Mouse (Mus musculus) layer of hippocampus, postnatal 36 days (tissue): ENCODE measurements around the gene Tcte1. TPM values are rescaled to one million over a fixed set of nuclear protein-coding genes. Genes with fewer than 3 reads are reported as not detected.

ENCODE experiments used
- DNase-seq, 2 experiments: peaks; one replicate each; pipeline ENCODE4 v3.0.0; 2022
- total RNA-seq, 2 experiments: library from RNA; stranded (reverse); gene quantifications; 2 replicates each; pipeline ENCODE4 v1.2.3; 2021

The Tcte1 gene
- total RNA-seq, 2 experiments from 2014 or later: 0.43 to 0.65 TPM

GRCm38 (mm10) chr17:45515204-45515726 lies 8.0 kb upstream of the Tcte1 start:
- no peak for DNase-seq

GRCm38 (mm10) chr17:45515806-45516205 lies 7.4 kb upstream of the Tcte1 start:
- no peak for DNase-seq

- DNase-seq: peak; percentile 76 to 84
Measured at GRCm38 (mm10) chr17:45516488-45516887, 6.7 kb upstream of the Tcte1 start.

- DNase-seq: no peak
Measured at GRCm38 (mm10) chr17:45517135-45517534, 6.1 kb upstream of the Tcte1 start.

GRCm38 (mm10) chr17:45517549-45518215 lies 5.6 kb upstream of the Tcte1 start:
- no peak for DNase-seq

GRCm38 (mm10) chr17:45518766-45519475 lies 4.3 kb upstream of the Tcte1 start:
- no peak for DNase-seq

- DNase-seq: no peak
Measured at GRCm38 (mm10) chr17:45520136-45520535, 3.1 kb upstream of the Tcte1 start.

GRCm38 (mm10) chr17:45524961-45525360 lies 1.7 kb downstream of the Tcte1 start:
- no peak for DNase-seq

GRCm38 (mm10) chr17:45526571-45526970 lies 3.3 kb downstream of the Tcte1 start:
- no peak for DNase-seq

GRCm38 (mm10) chr17:45530346-45530782 lies 7.1 kb downstream of the Tcte1 start:
- no peak for DNase-seq

- no peak for DNase-seq
Measured at GRCm38 (mm10) chr17:45532896-45533295, 9.7 kb downstream of the Tcte1 start.

GRCm38 (mm10) chr17:45536264-45536663 lies 13.0 kb downstream of the Tcte1 start:
- no peak for DNase-seq

GRCm38 (mm10) chr17:45538394-45538793 lies 15.2 kb downstream of the Tcte1 start:
- DNase-seq: no peak

GRCm38 (mm10) chr17:45539664-45540063 lies 16.4 kb downstream of the Tcte1 start:
- DNase-seq: no peak

- no peak for DNase-seq
Measured at GRCm38 (mm10) chr17:45542129-45542528, 18.9 kb downstream of the Tcte1 start.

GRCm38 (mm10) chr17:45542705-45543104 lies 19.5 kb downstream of the Tcte1 start:
- no peak for DNase-seq

GRCm38 (mm10) chr17:45543115-45543514 lies 19.9 kb downstream of the Tcte1 start:
- DNase-seq: no peak

GRCm38 (mm10) chr17:45544001-45544872 lies 21.0 kb downstream of the Tcte1 start:
- DNase-seq: no peak

GRCm38 (mm10) chr17:45544873-45545277 lies 21.6 kb downstream of the Tcte1 start:
- DNase-seq: no peak

- DNase-seq: no peak
Measured at GRCm38 (mm10) chr17:45545278-45545961, 22.2 kb downstream of the Tcte1 start.

GRCm38 (mm10) chr17:45546941-45547340 lies 23.7 kb downstream of the Tcte1 start:
- no peak for DNase-seq
